In genomic region chr12:25702176-25703022, GRCm38 (mm10) we compare ENCODE assay signal across 9 mouse cellular contexts.
DNase-seq lines count a peak whose midpoint lies in the region; ATAC-seq and TF ChIP-seq lines count a peak whose summit lies in the region.
"Had no signal": no experiment of that assay in that cellular context is flagged by ENCODE, and none has a peak within 500 bp of the region (broad histone marks: within the 10 kb centered on the region; RNA-seq: fewer than 3 reads in every experiment).

No protein-coding gene starts in this region.

- intact Hi-C loops in gastrocnemius, postnatal 36 days (cut with DNase I) = no loop called here

- peak overlapping the region; percentile 39 for H3K4me2 ChIP-seq in midbrain, embryonic 14.5 days (ENCODE audit: low read length)

- peak; percentile 11; the same call in 1 of the 2 replicates for ATAC-seq in midbrain, embryonic 14.5 days (ENCODE audit: low FRiP score, low TSS enrichment)
- no peak for ATAC-seq in frontal cortex, adult (ENCODE audit: low TSS enrichment)

- no peaks in the 10 kb centered on the region for H3K27me3 ChIP-seq in hindbrain, embryonic 10.5 days (ENCODE audit: insufficient read depth, poor library complexity, severe bottlenecking)
- H3K27me3 ChIP-seq in midbrain, embryonic 14.5 days (ENCODE audit: control insufficient read depth, insufficient read depth, low read length) = no peaks in the 10 kb centered on the region
- no peaks in the 10 kb centered on the region for H3K27me3 ChIP-seq in cerebellum, adult 2 months (ENCODE audit: control insufficient read depth, insufficient read depth, low read length)

- peak overlapping the region; percentile 41; the same call in 1 of the 2 replicates for H3K9ac ChIP-seq in midbrain, embryonic 14.5 days (replicated peaks; ENCODE audit: low read length)
- H3K9ac ChIP-seq: liver, embryonic 14.5 days had no signal

- H3K4me3 ChIP-seq in hindbrain, embryonic 10.5 days = peak overlapping the region; percentile 44
- no peak overlapping the region for H3K4me3 ChIP-seq in midbrain, embryonic 14.5 days (replicated peaks; ENCODE audit: low read depth, low read length)
- no peak overlapping the region for H3K4me3 ChIP-seq in cerebellum, adult 2 months (replicated peaks; ENCODE audit: insufficient read depth, low read depth, low read length)

- H3K9me3 ChIP-seq in hindbrain, embryonic 10.5 days = no peaks in the 10 kb centered on the region
- no peaks in the 10 kb centered on the region for H3K9me3 ChIP-seq in midbrain, embryonic 14.5 days (ENCODE audit: control insufficient read depth, low read length)

- no peak for TF ChIP-seq CTCF in cerebellum, adult 2 months (IDR thresholded peaks at IDR 0.05; ENCODE audit: borderline replicate concordance, insufficient read depth, low read depth, low read length)

- peak overlapping the region; percentile 74 for H3K27ac ChIP-seq in hindbrain, embryonic 10.5 days
- no peak overlapping the region for H3K27ac ChIP-seq in midbrain, embryonic 14.5 days (replicated peaks; ENCODE audit: low read depth, low read length)
- no peak overlapping the region for H3K27ac ChIP-seq in cerebellum, adult 2 months (ENCODE audit: insufficient read depth, low read length)
- H3K27ac ChIP-seq: liver, embryonic 14.5 days had no signal

- peaks cover 12% of the 10 kb centered on the region for H3K4me1 ChIP-seq in hindbrain, embryonic 10.5 days (replicated peaks)
- H3K4me1 ChIP-seq in midbrain, embryonic 14.5 days (ENCODE audit: control insufficient read depth, insufficient read depth, low read length) = peaks cover 10% of the 10 kb centered on the region
- H3K4me1 ChIP-seq in cerebellum, adult 2 months (ENCODE audit: control insufficient read depth, insufficient read depth, low read length) = no peaks in the 10 kb centered on the region

- no peaks in the 10 kb centered on the region for H3K36me3 ChIP-seq in hindbrain, embryonic 10.5 days
- no peaks in the 10 kb centered on the region for H3K36me3 ChIP-seq in midbrain, embryonic 14.5 days (ENCODE audit: control insufficient read depth, insufficient read depth, low read length)

- 10% methylated on average over 21 of the region's 21 CpGs for WGBS in hindbrain, embryonic 10.5 days
- WGBS in midbrain, embryonic 14.5 days = 7% methylated on average over 21 of the region's 21 CpGs
- WGBS in cerebellum, adult 2 months = 23% methylated on average over 21 of the region's 21 CpGs

- DNase-seq in CD8-positive naive resting alpha-beta T cell, adult 2 months (ENCODE audit: low read depth in 2 of 2, low spot score in 2 of 2) = peak; percentile 13 to 21
- DNase-seq in T-cell, adult 2 months (ENCODE audit: low spot score) = peak; percentile 27
- peak; percentile 36 for DNase-seq in hindbrain, embryonic 10.5 days (ENCODE audit: low spot score)
- DNase-seq in midbrain, embryonic 14.5 days = peak; percentile 62
- no peak for DNase-seq in gastrocnemius, postnatal 36 days
- DNase-seq in cerebellum, adult 11-12 months = no peak
- DNase-seq in cerebellum, adult 2 months = no peak

- no peak for TF ChIP-seq POLR2A in cerebellum, adult 2 months (IDR thresholded peaks at IDR 0.05; ENCODE audit: borderline replicate concordance, insufficient read depth, low read length)

Comparison
In these comparisons a context has a peak if more than half of its experiments do, and no peak if none do; other contexts are left out.
1. DNase-seq: peak in CD8-positive naive resting alpha-beta T cell, adult 2 months (2 of 2), T-cell, adult 2 months (single experiment), hindbrain, embryonic 10.5 days (single experiment) and midbrain, embryonic 14.5 days (single experiment); none in gastrocnemius, postnatal 36 days (0 of 2), cerebellum, adult 11-12 months (single experiment) and cerebellum, adult 2 months (0 of 2).